Mouse (Mus musculus) neural tube, embryonic 14.5 days (tissue): Measurements from ENCODE around the gene Dtd1. TPM values are rescaled to one million over a fixed set of nuclear protein-coding genes. Genes with fewer than 3 reads are reported as not detected.

Experiments used
- ATAC-seq: fragments of 200-750 bp; cut with Nextera tagmentation; 2 replicates; pipeline ENCODE4 v1.8.0; 2017; ENCODE audit warnings: low read depth, mild to moderate bottlenecking, moderate TSS enrichment, moderate library complexity
- H3K27ac ChIP-seq: fragments of 300-500 bp; sonication (generic); 2 replicates; pipeline ENCODE4 v1.5.1; 2014; ENCODE audit warnings: low read depth, mild to moderate bottlenecking, control low read depth, low read length, moderate library complexity, mixed read lengths
- H3K27me3 ChIP-seq: fragments of 300-500 bp; sonication (generic); 2 replicates; pipeline ENCODE4 v1.6.1; 2014; ENCODE audit warnings: low read length; ENCODE audit not compliant: control insufficient read depth, insufficient read depth
- H3K36me3 ChIP-seq: fragments of 300-500 bp; sonication (generic); 2 replicates; pipeline ENCODE4 v1.6.1; 2014; ENCODE audit warnings: low read length, mixed read lengths; ENCODE audit not compliant: control insufficient read depth, insufficient read depth
- H3K4me1 ChIP-seq: fragments of 300-500 bp; sonication (generic); 2 replicates; pipeline ENCODE4 v1.6.1; 2014; ENCODE audit warnings: low read length; ENCODE audit not compliant: control insufficient read depth, insufficient read depth
- H3K4me2 ChIP-seq: fragments of 300-500 bp; sonication (generic); 2 replicates; pipeline ENCODE4 v1.6.1; 2014; ENCODE audit warnings: mild to moderate bottlenecking, low read depth, low read length, control low read depth
- H3K4me3 ChIP-seq: fragments of 300-500 bp; sonication (generic); 2 replicates; pipeline ENCODE4 v1.5.1; 2014; ENCODE audit warnings: low read depth, low read length, control low read depth, mixed read lengths
- H3K9ac ChIP-seq: fragments of 300-500 bp; sonication (generic); replicated peaks from 2 replicates; pipeline ENCODE4 v1.6.1; 2014; ENCODE audit warnings: low read depth, mild to moderate bottlenecking, control low read depth, low read length, mixed read lengths
- H3K9me3 ChIP-seq: fragments of 300-500 bp; sonication (generic); 2 replicates; pipeline ENCODE4 v1.6.1; 2016; ENCODE audit warnings: low read length; ENCODE audit not compliant: control insufficient read depth
- WGBS: fragments of 180-500 bp; shearing (Covaris S2); extraction: QIAGEN DNeasy Blood & Tissue Kit; methylation state at CpG from one replicate; pipeline ENCODE4 v1.1.7; 2014; 5-methylcytosine and 5-hydroxymethylcytosine counted together
- polyA plus RNA-seq: library from polyadenylated mRNA; unstranded; fragments of >200 nt; fragmentation: Nextera tagmentation; extraction: Ambion mirVana; gene quantifications from 2 replicates; pipeline ENCODE4 v1.2.1, GENCODE M21; 2014

Dtd1 gene
- polyA plus RNA-seq, 1 experiment from 2014 or later, result 132 TPM

DNA sequence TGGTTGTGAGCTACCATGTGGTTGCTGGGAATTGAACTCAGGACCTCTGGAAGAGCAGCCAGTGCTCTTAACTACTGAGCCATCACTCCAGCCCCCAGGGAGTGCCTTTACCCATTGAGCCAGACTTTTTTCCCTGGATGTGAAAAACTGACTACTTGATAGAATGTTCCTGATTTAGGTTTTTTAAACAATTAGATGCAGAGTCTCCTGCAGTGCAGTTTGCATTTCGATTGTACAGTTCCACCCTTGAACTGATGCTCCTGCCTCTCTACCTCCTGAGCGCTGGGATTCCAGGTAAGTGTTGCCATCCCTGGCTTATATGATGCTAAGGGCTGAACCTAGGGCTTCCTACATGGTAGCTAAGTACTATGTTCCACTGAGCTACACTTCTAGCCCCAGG is 1.7 kb upstream of the Dtd1 start:
- Histone ChIP-seq H3K4me1 (peaks cover 5% of the 10 kb centered on the region; the same call in 1 of the 2 replicates), H3K9me3 (no peaks in the 10 kb centered on the region), H3K9ac (no peak overlapping the region), H3K27ac (no peak overlapping the region), H3K36me3 (no peaks in the 10 kb centered on the region), H3K4me2 (no peak overlapping the region), H3K27me3 (no peaks in the 10 kb centered on the region), H3K4me3 (no peak overlapping the region)
- WGBS, result 71% methylated on average over 2 of the region's 2 CpGs
- ATAC-seq, result no peak

DNA sequence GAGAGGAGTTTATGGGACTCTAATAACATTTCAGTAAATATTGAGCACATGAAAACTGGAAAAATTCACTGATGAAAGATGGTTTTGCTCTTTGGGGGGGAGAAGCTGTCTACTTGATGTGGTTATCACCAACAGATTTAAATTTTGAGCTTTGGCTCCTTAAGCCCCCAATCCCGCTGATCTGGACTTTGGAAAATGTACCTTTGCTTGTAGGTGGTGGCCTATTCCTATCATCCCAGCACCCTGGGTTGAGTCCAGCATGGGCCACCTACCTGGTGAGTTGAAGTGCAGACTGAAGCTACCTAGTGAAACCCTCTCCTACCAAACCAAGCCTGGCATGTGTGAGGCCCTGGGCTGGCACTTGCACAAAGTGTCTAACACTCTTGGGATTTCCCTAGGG is 1.9 kb downstream of the Dtd1 start:
- H3K4me1 ChIP-seq, result no peaks in the 10 kb centered on the region
- ATAC-seq, result no peak
- H3K9me3 ChIP-seq, result no peaks in the 10 kb centered on the region
- no peaks in the 10 kb centered on the region for H3K27me3 ChIP-seq
- WGBS, result 91% methylated on average over 1 of the region's 1 CpGs
- no peak overlapping the region for H3K4me2 ChIP-seq
- no peak overlapping the region for H3K9ac ChIP-seq
- H3K27ac ChIP-seq, result no peak overlapping the region
- H3K36me3 ChIP-seq, result no peaks in the 10 kb centered on the region
- H3K4me3 ChIP-seq, result no peak overlapping the region

- no peak for ATAC-seq
- no peaks in the 10 kb centered on the region for H3K9me3 ChIP-seq
- H3K36me3 ChIP-seq, result no peaks in the 10 kb centered on the region
- WGBS, result 96% methylated on average over 6 of the region's 6 CpGs
- H3K9ac ChIP-seq, result no peak overlapping the region
- H3K4me1 ChIP-seq, result no peaks in the 10 kb centered on the region
- no peak overlapping the region for H3K27ac ChIP-seq
- no peaks in the 10 kb centered on the region for H3K27me3 ChIP-seq
- no peak overlapping the region for H3K4me2 ChIP-seq
- H3K4me3 ChIP-seq, result no peak overlapping the region
Measured at GRCm38 (mm10) chr2:144613956-144614355, 14.3 kb downstream of the Dtd1 start.

DNA sequence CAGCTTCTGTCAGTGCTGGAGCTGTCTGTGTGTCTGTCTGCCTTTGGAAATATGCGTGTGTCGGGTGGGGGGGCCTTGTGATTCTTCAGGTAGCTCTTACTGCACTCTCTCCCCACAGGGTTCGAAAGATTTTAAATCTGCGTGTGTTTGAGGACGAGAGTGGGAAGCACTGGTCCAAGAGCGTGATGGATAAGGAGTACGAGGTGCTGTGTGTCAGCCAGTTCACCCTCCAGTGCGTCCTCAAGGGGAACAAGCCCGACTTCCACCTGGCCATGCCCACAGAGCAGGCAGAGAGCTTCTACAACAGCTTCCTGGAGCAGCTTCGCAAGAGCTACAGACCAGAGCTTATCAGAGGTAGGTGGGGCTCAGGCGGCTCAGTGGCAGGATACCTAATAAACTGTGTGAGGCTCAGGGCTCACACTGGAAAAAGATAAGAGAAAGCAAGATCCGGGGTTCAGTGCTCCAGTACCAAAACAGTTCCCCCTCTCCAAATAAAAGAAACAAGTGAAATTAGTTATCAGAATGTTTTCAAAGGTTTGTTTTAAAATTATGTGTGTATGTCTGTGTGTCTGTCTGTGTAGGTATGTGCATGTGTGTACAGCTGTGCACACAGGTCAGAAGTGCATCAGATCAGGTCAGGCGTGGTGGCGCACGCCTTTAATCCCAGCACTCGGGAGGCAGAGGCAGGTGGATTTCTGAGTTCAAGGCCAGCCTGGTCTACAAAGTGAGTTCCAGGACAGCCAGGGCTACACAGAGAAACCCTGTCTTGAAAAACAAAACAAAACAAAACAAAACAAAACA is 17.6 kb downstream of the Dtd1 start:
- H3K4me1 ChIP-seq, result no peaks in the 10 kb centered on the region
- 93% methylated on average over 16 of the region's 16 CpGs for WGBS
- no peaks in the 10 kb centered on the region for H3K9me3 ChIP-seq
- no peaks in the 10 kb centered on the region for H3K36me3 ChIP-seq
- H3K27ac ChIP-seq, result no peak overlapping the region
- no peak overlapping the region for H3K4me2 ChIP-seq
- H3K4me3 ChIP-seq, result no peak overlapping the region
- no peaks in the 10 kb centered on the region for H3K27me3 ChIP-seq
- no peak overlapping the region for H3K9ac ChIP-seq
- no peak for ATAC-seq

- Histone ChIP-seq H3K4me1 (no peaks in the 10 kb centered on the region), H3K36me3 (no peaks in the 10 kb centered on the region), H3K4me2 (no peak overlapping the region), H3K27me3 (no peaks in the 10 kb centered on the region), H3K9me3 (no peaks in the 10 kb centered on the region), H3K9ac (no peak overlapping the region), H3K4me3 (no peak overlapping the region), H3K27ac (no peak overlapping the region)
- WGBS, result 52% methylated on average over 6 of the region's 6 CpGs
- ATAC-seq, result no peak; the same call in 1 of the 2 replicates
Measured at GRCm38 (mm10) chr2:144621491-144621890, 21.8 kb downstream of the Dtd1 start.

GRCm38 (mm10) chr2:144633551-144633950 is 33.9 kb downstream of the Dtd1 start:
- H3K9ac ChIP-seq, result no peak overlapping the region
- no peaks in the 10 kb centered on the region for H3K36me3 ChIP-seq
- 88% methylated on average over 2 of the region's 2 CpGs for WGBS
- no peaks in the 10 kb centered on the region for H3K27me3 ChIP-seq
- no peak overlapping the region for H3K4me2 ChIP-seq
- H3K4me1 ChIP-seq, result no peaks in the 10 kb centered on the region
- H3K27ac ChIP-seq, result peak overlapping the region; percentile 2; the same call in 1 of the 2 replicates
- H3K9me3 ChIP-seq, result no peaks in the 10 kb centered on the region
- ATAC-seq, result no peak
- no peak overlapping the region for H3K4me3 ChIP-seq

DNA sequence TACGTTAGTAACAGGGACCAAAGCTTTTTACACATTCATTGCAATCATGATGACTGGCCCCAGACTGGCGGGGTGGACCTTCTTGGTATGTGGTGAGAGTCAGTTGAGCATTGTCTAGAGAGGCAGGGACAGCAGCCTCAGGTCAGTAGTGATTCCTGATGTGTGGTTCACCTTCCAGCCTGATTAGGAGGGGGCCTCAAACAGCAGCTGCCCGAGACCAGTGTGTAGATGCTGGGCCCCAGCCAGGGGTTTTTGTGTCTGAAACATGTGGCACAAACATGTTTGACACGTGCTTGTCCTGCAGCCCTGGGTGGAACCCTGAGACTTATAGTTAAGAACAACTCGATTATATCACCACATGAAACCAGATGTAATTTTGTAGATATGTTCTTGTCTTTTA is 34.5 kb downstream of the Dtd1 start:
- Histone ChIP-seq H3K9me3 (no peaks in the 10 kb centered on the region), H3K4me3 (no peak overlapping the region), H3K4me2 (no peak overlapping the region), H3K36me3 (no peaks in the 10 kb centered on the region), H3K4me1 (no peaks in the 10 kb centered on the region), H3K9ac (no peak overlapping the region), H3K27me3 (no peaks in the 10 kb centered on the region), H3K27ac (peak overlapping the region; percentile 25; the same call in 1 of the 2 replicates)
- 63% methylated on average over 5 of the region's 5 CpGs for WGBS
- ATAC-seq, result 0 out of 2 replicates have a peak, but pooled peaks have one; percentile 25

GRCm38 (mm10) chr2:144634729-144635128 is 35.0 kb downstream of the Dtd1 start:
- Histone ChIP-seq H3K27me3 (no peaks in the 10 kb centered on the region), H3K9ac (no peak overlapping the region), H3K4me2 (no peak overlapping the region), H3K4me1 (no peaks in the 10 kb centered on the region), H3K36me3 (no peaks in the 10 kb centered on the region), H3K9me3 (no peaks in the 10 kb centered on the region), H3K27ac (peak overlapping the region; percentile 53; the same call in 1 of the 2 replicates), H3K4me3 (no peak overlapping the region)
- WGBS, result 43% methylated on average over 2 of the region's 2 CpGs
- peak; percentile 50 for ATAC-seq

- Histone ChIP-seq H3K4me2 (no peak overlapping the region), H3K4me1 (no peaks in the 10 kb centered on the region), H3K27me3 (no peaks in the 10 kb centered on the region), H3K9me3 (no peaks in the 10 kb centered on the region), H3K9ac (no peak overlapping the region), H3K36me3 (no peaks in the 10 kb centered on the region), H3K27ac (peak overlapping the region; percentile 53; the same call in 1 of the 2 replicates), H3K4me3 (no peak overlapping the region)
- ATAC-seq, result peak; percentile 67
- 18% methylated on average over 5 of the region's 5 CpGs for WGBS
Measured at GRCm38 (mm10) chr2:144635644-144636320, 36.1 kb downstream of the Dtd1 start.
